Mouse (Mus musculus): ENCODE measurements around the gene Slc16a3.

DNA sequence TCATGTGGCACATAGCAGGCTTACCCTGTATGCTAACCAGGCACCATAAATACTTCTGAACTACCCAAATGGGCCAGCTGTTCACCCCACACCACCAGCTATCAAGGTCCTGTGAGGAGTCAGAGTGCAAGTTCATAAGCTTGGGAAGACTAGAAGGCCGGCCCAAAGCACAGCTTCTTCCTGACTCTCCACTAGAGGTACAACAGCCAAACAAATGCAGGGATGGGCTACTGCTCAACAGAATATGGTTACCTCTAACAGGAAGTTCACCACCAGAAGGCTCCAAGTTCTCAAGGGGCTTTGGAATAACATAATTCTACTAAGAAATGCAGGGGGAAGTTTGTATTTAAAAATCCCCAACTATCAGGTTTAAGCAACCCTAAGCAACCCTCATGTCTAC lies 41.2 kb downstream of the Slc16a3 start:
- TF ChIP-seq EP300 (IDR thresholded peaks at IDR 0.05; ENCODE audit: low read depth) (no peak), CTCF (IDR thresholded peaks at IDR 0.05; ENCODE audit: low read depth) (no peak)

All from liver, embryonic 14.5 days (tissue).